Mouse (Mus musculus) olfactory bulb, adult 2 months (tissue): ENCODE measurements around the gene Ecm2.

Source experiments
- CTCF ChIP-seq: fragments of 200-500 bp; IDR thresholded peaks from 2 replicates; pipeline ENCODE4 v1.5.1; 2012; ENCODE audit warnings: low read depth, mild to moderate bottlenecking, low read length, moderate library complexity; ENCODE audit not compliant: insufficient read depth
- POLR2A ChIP-seq: fragments of 200-500 bp; IDR thresholded peaks from 2 replicates; pipeline ENCODE4 v1.6.1; 2012; ENCODE audit warnings: mild to moderate bottlenecking, low read depth, low read length, moderate library complexity; ENCODE audit not compliant: insufficient read depth

GRCm38 (mm10) chr13:49478851-49479374 is 25.7 kb upstream of the Ecm2 start:
- TF ChIP-seq POLR2A (no peak), CTCF (no peak)
